Mouse (Mus musculus) embryonic facial prominence, embryonic 14.5 days (tissue): Measurements from ENCODE around the gene Rprd2. TPM values are rescaled to one million over a fixed set of nuclear protein-coding genes. Genes with fewer than 3 reads are reported as not detected.

Experiments
- ATAC-seq: fragments of 200-750 bp; cut with Nextera tagmentation; 2 replicates; pipeline ENCODE4 v1.8.0; 2017; ENCODE audit warnings: low read depth, moderate number of reproducible peaks, moderate TSS enrichment
- DNase-seq: peaks from one replicate; pipeline ENCODE4 v3.0.0-alpha.2; 2015; ENCODE audit warnings: low spot score
- H3K27ac ChIP-seq: fragments of 300-500 bp; sonication (generic); replicated peaks from 2 replicates; pipeline ENCODE4 v1.5.1; 2014; ENCODE audit warnings: low read depth, mild to moderate bottlenecking, low read length, moderate library complexity
- H3K27me3 ChIP-seq: fragments of 300-500 bp; sonication (generic); replicated peaks from 2 replicates; pipeline ENCODE4 v1.6.1; 2014; ENCODE audit warnings: low read length; ENCODE audit not compliant: control insufficient read depth, insufficient read depth
- H3K36me3 ChIP-seq: fragments of 300-500 bp; sonication (generic); 2 replicates; pipeline ENCODE4 v1.6.1; 2014; ENCODE audit warnings: low read length, mixed read lengths; ENCODE audit not compliant: control insufficient read depth, insufficient read depth
- H3K4me1 ChIP-seq: fragments of 300-500 bp; sonication (generic); 2 replicates; pipeline ENCODE4 v1.6.1; 2014; ENCODE audit warnings: antibody characterized with exemption, low read length; ENCODE audit not compliant: control insufficient read depth, insufficient read depth
- H3K4me2 ChIP-seq: fragments of 300-500 bp; sonication (generic); 2 replicates; pipeline ENCODE4 v1.6.1; 2014; ENCODE audit warnings: low read depth, mild to moderate bottlenecking, low read length, moderate library complexity, mixed read lengths
- H3K4me3 ChIP-seq: fragments of 300-500 bp; sonication (generic); 2 replicates; pipeline ENCODE4 v1.5.1; 2014; ENCODE audit warnings: low read depth, mild to moderate bottlenecking, low read length
- H3K9ac ChIP-seq: fragments of 300-500 bp; sonication (generic); 2 replicates; pipeline ENCODE4 v1.6.1; 2014; ENCODE audit warnings: low read depth, mild to moderate bottlenecking, low read length, moderate library complexity, mixed read lengths
- H3K9me3 ChIP-seq: fragments of 300-500 bp; sonication (generic); 2 replicates; pipeline ENCODE4 v1.6.1; 2016; ENCODE audit warnings: low read length; ENCODE audit not compliant: control insufficient read depth
- WGBS: fragments of 180-500 bp; shearing (Covaris S2); extraction: QIAGEN DNeasy Blood & Tissue Kit; methylation state at CpG from one replicate; pipeline ENCODE4 v1.1.7; 2014; 5-methylcytosine and 5-hydroxymethylcytosine counted together
- microRNA-seq: library from miRNA; unstranded; fragments of <30 nt; microRNA quantifications from one replicate; pipeline ENCODE4, GENCODE M21; 2016; ENCODE audit warnings: borderline number of aligned reads
- polyA plus RNA-seq: library from polyadenylated mRNA; unstranded; fragments of >200 nt; fragmentation: Nextera tagmentation; extraction: Ambion mirVana; gene quantifications from 2 replicates; pipeline ENCODE4 v1.2.1, GENCODE M21; 2014

Gene Rprd2
- polyA plus RNA-seq, 1 experiment from 2014 or later = 20.5 TPM

GRCm38 (mm10) chr3:95726696-95727358, 91.8 kb downstream of the Rprd2 start:
- 54% methylated on average over 7 of the region's 7 CpGs for WGBS
- Histone ChIP-seq H3K9ac (no peak overlapping the region), H3K4me2 (no peak overlapping the region), H3K27me3 (no peaks in the 10 kb centered on the region), H3K27ac (no peak overlapping the region), H3K9me3 (no peaks in the 10 kb centered on the region), H3K4me1 (no peaks in the 10 kb centered on the region), H3K4me3 (no peak overlapping the region), H3K36me3 (no peaks in the 10 kb centered on the region)
- DNase-seq (no peak), ATAC-seq (no peak)

GRCm38 (mm10) chr3:95725863-95726262, 92.8 kb downstream of the Rprd2 start:
- DNase-seq (no peak), ATAC-seq (no peak)
- Histone ChIP-seq H3K4me3 (no peak overlapping the region), H3K4me2 (no peak overlapping the region), H3K4me1 (no peaks in the 10 kb centered on the region), H3K27ac (no peak overlapping the region), H3K9ac (no peak overlapping the region), H3K36me3 (no peaks in the 10 kb centered on the region), H3K9me3 (no peaks in the 10 kb centered on the region), H3K27me3 (no peaks in the 10 kb centered on the region)
- 86% methylated on average over 7 of the region's 7 CpGs for WGBS

- no peaks in the 10 kb centered on the region for H3K36me3 ChIP-seq
- no peak overlapping the region for H3K9ac ChIP-seq
- H3K9me3 ChIP-seq = no peaks in the 10 kb centered on the region
- no peak overlapping the region for H3K4me3 ChIP-seq
- WGBS = 67% methylated on average over 3 of the region's 3 CpGs
- no peak overlapping the region for H3K4me2 ChIP-seq
- no peaks in the 10 kb centered on the region for H3K4me1 ChIP-seq
- DNase-seq (no peak), ATAC-seq (no peak)
- no peaks in the 10 kb centered on the region for H3K27me3 ChIP-seq
- no peak overlapping the region for H3K27ac ChIP-seq
Measured at GRCm38 (mm10) chr3:95722386-95722785, 96.3 kb downstream of the Rprd2 start.

GRCm38 (mm10) chr3:95718153-95718552, 100.5 kb downstream of the Rprd2 start:
- no peaks in the 10 kb centered on the region for H3K4me1 ChIP-seq
- H3K9ac ChIP-seq = no peak overlapping the region
- ATAC-seq = no peak
- DNase-seq = no peak
- no peaks in the 10 kb centered on the region for H3K36me3 ChIP-seq
- no peaks in the 10 kb centered on the region for H3K9me3 ChIP-seq
- no peak overlapping the region for H3K4me2 ChIP-seq
- WGBS = 88% methylated on average over 2 of the region's 2 CpGs
- no peak overlapping the region for H3K4me3 ChIP-seq
- H3K27ac ChIP-seq = no peak overlapping the region
- no peaks in the 10 kb centered on the region for H3K27me3 ChIP-seq

GRCm38 (mm10) chr3:95716075-95716474, 102.6 kb downstream of the Rprd2 start:
- Histone ChIP-seq H3K4me2 (no peak overlapping the region), H3K27me3 (no peaks in the 10 kb centered on the region), H3K9ac (no peak overlapping the region), H3K4me1 (no peaks in the 10 kb centered on the region), H3K4me3 (no peak overlapping the region), H3K36me3 (no peaks in the 10 kb centered on the region), H3K27ac (no peak overlapping the region), H3K9me3 (no peaks in the 10 kb centered on the region)
- ATAC-seq (no peak), DNase-seq (no peak)
- 90% methylated on average over 1 of the region's 1 CpGs for WGBS

Small RNA genes lying within 50 kb of the gene (microRNA-seq; reads per million reads assigned to microRNA genes)
- not detected for gene Mir7014

Other genes starting within 250 kb of the Rprd2 start
- 27.9 and 33.3 TPM in 2 replicates for gene Golph3l, start 229.9 kb downstream of the Rprd2 start, polyA plus RNA-seq
- 59.8 and 66.9 TPM in 2 replicates for gene Ensa, start 193.9 kb downstream of the Rprd2 start, polyA plus RNA-seq
- gene Mcl1, start 160.1 kb downstream of the Rprd2 start, polyA plus RNA-seq = 62.0 and 65.8 TPM in 2 replicates
- gene Adamtsl4, start 130.9 kb downstream of the Rprd2 start, polyA plus RNA-seq = 2.8 and 3.8 TPM in 2 replicates
- gene Ecm1, start 79.3 kb downstream of the Rprd2 start, polyA plus RNA-seq = 12.8 and 16.8 TPM in 2 replicates
- 40.1 and 44.5 TPM in 2 replicates for gene Tars2, start 58.7 kb downstream of the Rprd2 start, polyA plus RNA-seq
- 41.9 and 46.0 TPM in 2 replicates for gene Prpf3, start 37.0 kb upstream of the Rprd2 start, polyA plus RNA-seq
- 288 and 315 TPM in 2 replicates for gene Mrps21, start 52.7 kb upstream of the Rprd2 start, polyA plus RNA-seq
- gene Ciart, start 63.4 kb upstream of the Rprd2 start, polyA plus RNA-seq = 4.1 and 4.4 TPM in 2 replicates
- gene BC028528, start 73.1 kb upstream of the Rprd2 start, polyA plus RNA-seq = 19.3 and 20.1 TPM in 2 replicates
- 36.6 and 39.5 TPM in 2 replicates for gene Aph1a, start 75.1 kb upstream of the Rprd2 start, polyA plus RNA-seq
- 3.7 and 5.6 TPM in 2 replicates for gene Car14, start 85.8 kb upstream of the Rprd2 start, polyA plus RNA-seq
- 62.6 and 64.2 TPM in 2 replicates for gene Anp32e, start 110.4 kb upstream of the Rprd2 start, polyA plus RNA-seq
- 40.5 and 43.2 TPM in 2 replicates for gene Plekho1, start 177.1 kb upstream of the Rprd2 start, polyA plus RNA-seq
- gene Vps45, start 239.6 kb upstream of the Rprd2 start, polyA plus RNA-seq = 24.4 and 25.7 TPM in 2 replicates